Mouse (Mus musculus) MEL-GATA-1-ER (cell line): ENCODE results near the gene 1700023F06Rik.
A peak's percentile ranks its signal among the peaks of the same experiment; 100 is the strongest.

Source experiments
- DNase-seq: peaks from one replicate; pipeline ENCODE4 v3.0.0-alpha.2; 2012; ENCODE audit warnings: low read depth; ENCODE audit errors: extremely low read depth

Gene 1700023F06Rik

DNA sequence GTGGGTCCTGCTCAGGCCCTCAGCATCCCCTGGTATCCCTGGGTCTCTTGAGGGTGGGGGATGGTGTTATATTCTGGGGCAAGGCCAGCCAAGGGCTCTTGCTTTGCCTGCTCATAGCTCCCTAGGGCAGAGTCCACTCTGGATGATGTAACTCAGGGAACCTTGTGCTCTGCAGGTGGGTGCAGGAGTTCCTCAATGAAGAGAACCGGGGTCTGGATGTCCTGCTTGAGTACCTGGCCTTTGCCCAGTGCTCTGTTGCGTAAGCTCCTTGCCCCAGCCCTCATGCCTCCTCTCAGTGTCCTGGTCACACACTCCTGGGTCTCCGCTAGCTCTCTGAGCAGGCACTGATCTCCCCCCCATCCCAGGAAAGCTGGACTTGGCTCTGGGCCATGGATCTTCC lies 26.4 kb downstream of the 1700023F06Rik start:
- no peak for DNase-seq

- no peak for DNase-seq
Measured at GRCm38 (mm10) chr11:103181349-103181748, 27.0 kb downstream of the 1700023F06Rik start.

GRCm38 (mm10) chr11:103180426-103180825 lies 27.9 kb downstream of the 1700023F06Rik start:
- DNase-seq: no peak

- no peak for DNase-seq
Measured at GRCm38 (mm10) chr11:103178748-103179147, 29.6 kb downstream of the 1700023F06Rik start.

DNA sequence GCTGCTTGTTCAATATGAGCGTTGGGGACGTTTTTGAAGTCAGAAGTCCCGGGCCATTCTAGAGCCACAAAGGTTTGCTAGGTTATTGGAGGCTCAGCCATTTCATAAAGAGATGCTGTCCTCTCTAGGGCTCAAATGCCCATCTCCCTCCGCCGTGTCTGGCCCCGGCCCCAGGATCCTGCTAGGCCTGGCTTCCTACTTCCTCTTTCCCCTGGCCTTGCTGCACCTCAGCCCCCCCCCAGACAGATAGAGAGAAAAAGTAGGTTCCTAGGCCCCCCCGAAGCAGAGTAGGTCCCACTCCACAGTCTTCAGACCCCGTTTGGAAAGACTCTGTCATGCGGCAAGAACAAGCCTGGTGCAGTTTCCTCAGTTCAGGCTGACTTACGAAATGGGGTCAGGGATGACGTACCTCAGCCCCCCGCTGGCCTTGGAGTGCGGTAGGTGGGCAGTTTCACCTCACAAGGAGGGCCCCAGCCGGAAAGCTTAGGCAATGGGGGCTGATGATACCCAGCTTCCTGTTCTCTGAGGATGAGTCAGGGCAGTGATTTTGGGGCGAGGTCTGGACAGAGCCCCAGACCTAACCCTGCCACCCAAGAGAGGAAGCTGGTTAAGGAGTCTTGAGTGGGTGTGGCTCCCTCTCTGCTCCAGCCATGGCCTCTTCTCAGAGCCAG lies 30.4 kb downstream of the 1700023F06Rik start:
- DNase-seq: no peak

GRCm38 (mm10) chr11:103177216-103177615 lies 31.1 kb downstream of the 1700023F06Rik start:
- no peak for DNase-seq

DNA sequence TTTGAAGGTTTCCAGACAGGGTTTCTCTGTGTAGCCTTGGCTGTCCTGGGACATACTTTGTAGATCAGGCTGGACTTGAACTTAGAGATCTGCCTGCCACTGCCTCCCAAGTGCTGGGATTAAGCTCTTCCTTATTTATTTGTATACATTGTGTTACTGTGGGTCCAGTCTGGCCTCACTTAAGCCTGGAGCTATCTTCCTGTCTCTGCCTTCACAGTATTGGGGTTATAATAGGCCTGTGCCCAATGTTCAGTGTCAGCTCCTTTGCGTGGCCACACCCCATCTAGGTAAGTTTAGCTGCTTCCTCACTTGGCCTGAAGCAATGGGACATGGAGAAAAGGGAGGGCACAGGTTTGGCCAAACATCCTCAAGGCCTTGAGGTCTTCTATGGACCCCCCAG lies 31.8 kb downstream of the 1700023F06Rik start:
- no peak for DNase-seq

DNA sequence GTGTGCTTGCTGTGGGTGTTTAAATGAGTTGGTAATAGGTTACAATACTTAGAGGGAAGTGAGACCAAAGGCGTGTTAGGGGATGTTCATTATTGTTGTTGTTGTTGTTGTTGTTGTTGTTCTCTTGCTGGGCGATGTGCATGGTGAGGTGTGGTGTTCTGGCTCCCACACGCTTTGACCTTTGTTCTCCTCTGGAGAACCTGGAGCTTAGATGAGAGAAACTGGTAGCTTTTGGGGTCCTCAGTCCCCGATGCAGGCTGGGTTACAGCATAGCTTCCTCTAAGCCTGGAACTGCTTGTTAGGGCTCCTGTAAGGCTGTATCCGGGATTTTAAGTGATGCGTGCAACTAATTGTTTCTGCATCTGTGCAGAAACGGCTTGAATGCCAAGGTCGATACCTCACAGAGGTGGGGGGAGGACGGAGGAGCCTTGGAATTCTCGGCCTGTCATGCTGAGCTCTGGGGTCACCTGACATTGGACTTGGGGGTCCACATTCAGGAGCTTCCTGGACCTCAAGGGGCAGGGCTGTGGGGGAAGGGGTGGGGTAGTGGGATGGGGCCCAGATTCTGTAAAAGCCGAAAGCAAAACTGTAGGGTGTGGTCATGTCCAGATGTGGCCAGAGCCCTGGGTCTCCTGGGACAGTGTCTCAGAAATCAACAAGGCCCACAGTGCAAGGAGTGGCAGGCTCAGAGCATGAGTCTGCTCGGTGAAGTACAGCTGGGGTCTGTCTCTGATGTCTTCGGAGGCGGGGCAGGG lies 32.5 kb downstream of the 1700023F06Rik start:
- DNase-seq: no peak

DNA sequence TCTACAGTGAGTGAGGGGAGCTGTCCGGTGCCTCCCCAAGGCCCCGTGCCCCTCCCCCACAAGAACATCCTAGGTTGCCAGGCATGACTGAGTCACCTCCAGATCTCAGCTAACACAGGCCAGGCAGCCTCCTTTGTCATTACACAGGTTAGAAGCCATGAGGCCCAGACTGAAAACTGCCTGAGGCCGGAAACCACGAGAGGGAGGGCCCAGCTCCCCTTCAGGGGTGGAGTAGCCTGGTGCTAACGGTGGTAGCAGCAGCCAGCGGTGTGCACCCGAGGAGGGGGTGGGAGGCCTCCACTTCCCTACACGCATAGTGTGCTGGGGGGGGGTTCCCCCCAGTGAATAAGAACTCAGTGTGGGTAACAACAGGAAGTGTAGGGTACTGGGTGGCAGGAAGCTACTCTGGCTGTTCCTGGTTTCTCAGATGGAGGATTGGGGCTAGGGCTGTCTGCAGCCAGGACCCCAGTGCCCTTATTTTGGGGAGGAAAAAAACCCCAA lies 33.4 kb downstream of the 1700023F06Rik start:
- DNase-seq: peak; percentile 82

- DNase-seq: no peak
Measured at GRCm38 (mm10) chr11:103174411-103174832, 33.9 kb downstream of the 1700023F06Rik start.

DNA sequence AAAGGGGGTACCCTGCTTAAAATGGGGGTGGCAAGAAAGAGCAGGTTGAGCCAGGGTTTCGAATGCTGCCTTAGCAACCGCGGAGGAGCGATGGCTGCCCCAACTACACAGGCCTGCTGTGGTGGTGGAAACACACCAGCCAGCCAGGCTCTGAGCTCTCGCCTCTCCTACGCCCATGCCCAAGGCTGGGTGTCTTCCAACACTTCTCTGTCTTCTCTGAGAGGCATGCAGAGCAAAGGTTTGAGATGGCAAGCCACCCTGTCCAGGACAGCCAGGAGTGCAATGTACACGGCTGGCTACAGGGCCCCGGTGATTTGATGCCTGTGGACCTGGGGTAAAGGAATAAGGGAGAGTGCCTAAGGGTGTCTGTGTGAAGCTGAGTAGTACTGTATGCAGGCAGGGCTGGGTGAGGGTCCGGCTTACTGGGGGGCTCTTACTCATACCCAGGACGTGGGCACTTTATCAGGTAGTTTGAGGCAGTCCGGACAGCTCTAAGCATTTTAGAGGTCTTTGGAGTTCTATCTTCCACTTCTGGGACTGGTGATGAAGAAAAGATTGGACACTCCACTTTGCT lies 34.5 kb downstream of the 1700023F06Rik start:
- DNase-seq: no peak

GRCm38 (mm10) chr11:103173041-103173770 lies 35.2 kb downstream of the 1700023F06Rik start:
- no peak for DNase-seq

GRCm38 (mm10) chr11:103172392-103173040 lies 35.8 kb downstream of the 1700023F06Rik start:
- DNase-seq: no peak

DNA sequence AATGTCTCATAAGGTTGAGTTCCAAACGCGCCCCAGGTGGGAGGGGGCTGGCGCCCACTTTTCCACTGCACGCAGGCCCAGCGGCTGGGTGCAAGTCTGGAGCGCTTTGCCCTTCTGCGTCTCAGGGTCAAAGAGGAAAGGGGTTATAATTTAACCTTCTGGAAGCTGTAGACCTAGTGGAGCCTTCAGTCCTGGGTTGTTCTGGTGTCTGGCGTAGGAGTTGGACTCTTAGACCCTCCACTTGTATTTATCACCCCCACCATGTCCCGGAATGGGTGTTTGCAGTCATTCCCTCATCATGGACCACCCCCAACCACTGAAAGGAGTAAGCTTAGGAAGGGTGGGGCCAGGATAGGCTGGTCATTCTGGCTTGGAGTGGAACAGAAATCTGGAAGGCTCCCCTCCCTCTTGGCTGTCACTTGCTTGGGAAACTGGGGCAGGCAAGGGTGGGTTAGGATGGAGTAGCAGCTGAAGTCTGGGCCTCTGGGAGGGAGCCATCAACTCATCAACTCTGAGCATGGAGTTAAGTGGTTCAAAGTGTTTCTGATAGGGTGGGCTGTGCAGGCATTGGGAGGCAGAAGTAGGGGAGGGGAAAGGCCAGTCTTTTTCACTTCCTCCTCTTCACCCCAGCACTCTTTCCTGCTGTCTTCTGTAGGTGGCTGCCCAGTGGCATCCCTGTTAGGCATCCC lies 36.5 kb downstream of the 1700023F06Rik start:
- DNase-seq: no peak

GRCm38 (mm10) chr11:103171286-103171620 lies 37.1 kb downstream of the 1700023F06Rik start:
- no peak for DNase-seq

DNA sequence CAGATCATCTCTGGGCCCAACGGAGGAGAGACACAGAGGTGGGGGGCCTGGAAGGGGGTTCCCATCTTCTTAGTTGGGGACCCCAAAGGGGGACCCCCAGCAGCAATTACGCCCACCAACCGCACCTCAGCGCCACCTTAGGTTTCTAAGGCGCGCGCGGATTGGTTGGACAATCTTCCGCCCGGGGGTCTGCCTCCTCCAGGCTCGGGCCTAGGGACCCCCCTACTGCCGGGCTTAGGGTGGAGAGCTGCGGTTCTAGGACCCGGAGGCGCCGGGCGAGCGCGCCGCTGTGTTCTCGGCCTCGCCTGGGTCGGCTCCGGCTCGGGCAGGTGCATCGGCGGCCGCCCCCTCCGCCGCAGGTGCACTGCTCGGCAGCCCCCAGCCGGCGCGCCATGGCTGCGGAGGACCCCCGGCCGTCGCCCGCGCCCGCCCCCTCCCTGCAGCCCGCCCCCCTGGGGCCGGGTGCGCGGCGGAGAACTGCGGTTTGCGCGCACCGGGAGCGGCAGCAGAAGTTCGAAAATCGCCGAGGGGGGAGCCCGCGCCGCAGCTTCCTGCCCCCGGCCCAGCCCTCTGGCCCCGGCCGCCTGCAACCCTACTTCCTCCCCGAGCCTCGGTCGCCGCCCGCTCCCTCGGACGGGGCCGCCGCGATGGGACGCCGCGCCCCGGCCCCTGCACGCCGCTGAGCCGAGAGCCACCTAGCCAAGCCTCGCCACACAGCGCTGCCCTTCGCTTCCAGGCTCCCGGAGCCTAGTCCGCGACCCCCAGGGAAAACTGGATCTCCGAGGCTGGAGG lies 37.7 kb downstream of the 1700023F06Rik start, which contains the start of gene Fmnl1:
TSS of gene Fmnl1 (plus strand) at position 614 of the 792 bp plus-strand sequence.
- DNase-seq: no peak

DNA sequence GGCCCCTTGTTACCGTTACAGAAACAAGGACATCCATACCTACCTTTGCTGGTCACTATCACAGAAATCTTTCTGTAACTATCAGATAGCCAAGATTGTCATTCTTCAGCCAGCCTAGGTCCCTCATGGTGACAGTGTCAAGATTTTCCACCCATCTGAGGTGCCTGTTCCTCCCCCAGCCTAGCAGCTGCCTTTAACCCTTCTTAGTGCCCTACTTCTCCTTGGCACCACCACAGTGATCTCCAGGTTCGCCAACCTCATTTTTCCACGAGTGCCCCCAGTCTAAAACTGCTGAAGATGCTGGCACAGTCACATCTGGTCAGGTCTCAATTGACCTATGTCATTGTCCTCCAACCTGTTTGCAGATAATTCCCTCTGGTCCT lies 38.3 kb downstream of the 1700023F06Rik start:
- DNase-seq: no peak

GRCm38 (mm10) chr11:103169664-103170063 lies 38.7 kb downstream of the 1700023F06Rik start:
- DNase-seq: no peak

GRCm38 (mm10) chr11:103168690-103169390 lies 39.5 kb downstream of the 1700023F06Rik start:
- DNase-seq: no peak
